Mouse (Mus musculus) gastrocnemius, adult 2 months (tissue): ENCODE results near the gene Gm9844. TPM values are rescaled to one million over a fixed set of nuclear protein-coding genes. Genes with fewer than 3 reads are reported as not detected.

Experiments used
- DNase-seq: peaks from one replicate; pipeline ENCODE4 v3.0.0; 2022
- H3K27ac ChIP-seq: fragments of 200-600 bp; 2 replicates; pipeline ENCODE4 v1.8.1; 2022; ENCODE audit warnings: mild to moderate bottlenecking
- H3K4me3 ChIP-seq: fragments of 200-600 bp; 2 replicates; pipeline ENCODE4 v1.8.1; 2022; ENCODE audit warnings: mild to moderate bottlenecking, moderate library complexity
- CTCF ChIP-seq: fragments of 200-600 bp; IDR thresholded peaks from 2 replicates; pipeline ENCODE4 v1.8.1; 2022; ENCODE audit warnings: antibody characterized with exemption, mild to moderate bottlenecking, moderate library complexity
- intact Hi-C: fragments of 180-260 bp; cut with DNase I; formaldehyde crosslinking; loops from one replicate; pipeline ENCODE4 v1.15.1; 2025
- total RNA-seq, 2 experiments: library from RNA; stranded (reverse); gene quantifications; 2 replicates each; pipeline ENCODE4 v1.2.3; 2021

Gene Gm9844
- total RNA-seq, 2 experiments from 2014 or later, result not detected

- Histone ChIP-seq H3K27ac (no peak overlapping the region), H3K4me3 (no peak overlapping the region)
- TF ChIP-seq CTCF, result no peak
- DNase-seq, result no peak
- intact Hi-C loops, result loop anchor here (10.0 kb wide), 1 partner anchor 768 kb away; the partner anchor contains the start of gene Zfp112
Measured at GRCm38 (mm10) chr7:24882416-24883199, 20.6 kb downstream of the Gm9844 start.

- TF ChIP-seq CTCF, result peak; percentile 78
- peak within 1 kb of the TSS; percentile 96 for H3K27ac ChIP-seq
- H3K4me3 ChIP-seq, result peak within 1 kb of the TSS; percentile 94
- intact Hi-C loops, result loop anchor here (2.0 to 10.0 kb wide), 2 partner anchors 87 to 769 kb away; partner anchors contain the start of gene Zfp112
- peak; percentile 99 for DNase-seq
Measured at GRCm38 (mm10) chr7:24883896-24884692, 22.1 kb downstream of the Gm9844 start, which contains the start of gene Rps19. TSS of gene Rps19 (plus strand) at chr7:24884371.

- no peak for TF ChIP-seq CTCF
- peak overlapping the region; percentile 94 for H3K4me3 ChIP-seq
- DNase-seq, result no peak
- intact Hi-C loops, result loop anchor here (2.0 to 10.0 kb wide), 2 partner anchors 86 to 770 kb away; partner anchors contain the start of gene Zfp112
- peak overlapping the region; percentile 96 for H3K27ac ChIP-seq
Measured at GRCm38 (mm10) chr7:24884693-24885291, 22.8 kb downstream of the Gm9844 start.

GRCm38 (mm10) chr7:24885468-24886307, 23.7 kb downstream of the Gm9844 start:
- peak overlapping the region; percentile 96 for H3K27ac ChIP-seq
- no peak for TF ChIP-seq CTCF
- intact Hi-C loops, result loop anchor here (2.0 to 10.0 kb wide), 2 partner anchors 85 to 771 kb away; partner anchors contain the start of gene Zfp112

GRCm38 (mm10) chr7:24886308-24886633, 24.3 kb downstream of the Gm9844 start:
- Histone ChIP-seq H3K4me3 (peak overlapping the region; percentile 94), H3K27ac (peak overlapping the region; percentile 96)
- no peak for TF ChIP-seq CTCF
- DNase-seq, result no peak
- intact Hi-C loops, result loop anchor here (10.0 kb wide), 1 partner anchor 771 kb away; the partner anchor contains the start of gene Zfp112

More at GRCm38 (mm10) chr7:24885468-24886307, 23.7 kb downstream of the Gm9844 start:
- DNase-seq, result no peak
- peak overlapping the region; percentile 94 for H3K4me3 ChIP-seq

GRCm38 (mm10) chr7:24887096-24887495, 25.1 kb downstream of the Gm9844 start:
- peak overlapping the region; percentile 8; the same call in 1 of the 2 replicates for H3K27ac ChIP-seq
- H3K4me3 ChIP-seq, result no peak overlapping the region
- no peak for TF ChIP-seq CTCF
- intact Hi-C loops, result loop anchor here (10.0 kb wide), 1 partner anchor 772 kb away; the partner anchor contains the start of gene Zfp112
- no peak for DNase-seq

GRCm38 (mm10) chr7:24889431-24890220, 27.6 kb downstream of the Gm9844 start:
- no peak for TF ChIP-seq CTCF
- no peak overlapping the region; the same call in 1 of the 2 replicates for H3K27ac ChIP-seq

GRCm38 (mm10) chr7:24890281-24891216, 28.5 kb downstream of the Gm9844 start:
- H3K27ac ChIP-seq, result no peak overlapping the region; the same call in 1 of the 2 replicates
- no peak; the same call in none of the 2 replicates for TF ChIP-seq CTCF
- intact Hi-C loops, result loop anchor here (1.0 to 2.0 kb wide), 2 partner anchors 14 to 75 kb away; no protein-coding TSS in a partner anchor
- no peak overlapping the region for H3K4me3 ChIP-seq
- peak; percentile 73 for DNase-seq

More at GRCm38 (mm10) chr7:24889431-24890220, 27.6 kb downstream of the Gm9844 start:
- no peak overlapping the region for H3K4me3 ChIP-seq
- no peak for DNase-seq
- intact Hi-C loops, result loop anchor here (1.0 to 10.0 kb wide), 3 partner anchors 15 to 775 kb away; partner anchors contain the start of gene Zfp112
